Mouse (Mus musculus): ENCODE measurements around the gene Cdh20. TPM values are rescaled to one million over a fixed set of nuclear protein-coding genes. Genes with fewer than 3 reads are reported as not detected.

Gene Cdh20
- total and polyA plus RNA-seq, 3 experiments = not detected

DNA sequence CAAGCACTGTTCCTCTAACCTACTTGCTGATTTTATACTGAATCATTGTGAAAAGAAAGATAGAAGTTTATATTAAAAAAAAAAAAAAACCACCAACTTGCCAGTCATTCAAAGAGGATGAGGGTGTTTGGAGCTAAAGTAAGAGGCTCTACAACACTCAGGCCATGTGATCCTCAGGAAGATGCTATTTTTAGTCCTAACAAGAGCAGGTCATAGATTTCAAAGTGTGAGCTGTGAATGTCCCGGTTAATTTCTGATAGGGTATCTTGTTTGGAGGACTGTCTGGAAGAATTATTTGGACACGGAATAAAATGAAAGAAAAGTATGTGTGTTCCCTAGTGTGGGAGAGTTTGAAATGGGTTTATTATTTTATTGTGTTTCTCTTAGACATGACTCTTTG lies 49.2 kb downstream of the Cdh20 start:
- no peak overlapping the region for H3K4me2 ChIP-seq (ENCODE audit: insufficient read depth, low read depth, poor library complexity, severe bottlenecking)
- H3K9ac ChIP-seq (ENCODE audit: insufficient read depth, low read depth) = no peak overlapping the region
- no peaks in the 10 kb centered on the region for H3K27me3 ChIP-seq (replicated peaks)
- H3K4me3 ChIP-seq (replicated peaks in 1 of 3; ENCODE audit: low read depth in 2 of 3, low read length in 2 of 3, poor library complexity in 1 of 3) = no peak overlapping the region
- H3K79me2 ChIP-seq (replicated peaks; ENCODE audit: control insufficient read depth, extremely low read depth, insufficient read depth, poor library complexity, severe bottlenecking) = no peaks in the 10 kb centered on the region
- dilution Hi-C loops (cut with MboI; ENCODE audit: extremely low pct_ligation_motif_present, extremely low pct_unique_long_range_greater_than_20kb, low sequenced_read_pairs) (no loop called here), in situ Hi-C loops (cut with MboI; ENCODE audit: low pct_ligation_motif_present, low pct_unique_long_range_greater_than_20kb, low sequenced_read_pairs) (no loop called here)
- H3K4me1 ChIP-seq (ENCODE audit: control insufficient read depth in 1 of 2, insufficient read depth in 2 of 2) = no peaks in the 10 kb centered on the region
- TF ChIP-seq HCFC1 (IDR thresholded peaks at IDR 0.05; ENCODE audit: low read depth, low read length) = no peak
- TF ChIP-seq KAT2A (IDR thresholded peaks at IDR 0.05; ENCODE audit: insufficient replicate concordance, low read length) = no peak
- TF ChIP-seq EP300 (IDR thresholded peaks at IDR 0.05; ENCODE audit: low read length) = no peak
- no peak for TF ChIP-seq CHD1 (IDR thresholded peaks at IDR 0.05; ENCODE audit: low read depth, low read length)
- no peak for TF ChIP-seq BHLHE40 (IDR thresholded peaks at IDR 0.05; ENCODE audit: low read depth, low read length)
- no peak for TF ChIP-seq MEF2A (IDR thresholded peaks at IDR 0.05; ENCODE audit: borderline replicate concordance, low read depth, low read length)
- TF ChIP-seq USF1 (IDR thresholded peaks at IDR 0.05; ENCODE audit: low read depth, low read length) = no peak
- no peak for TF ChIP-seq MXI1 (IDR thresholded peaks at IDR 0.05; ENCODE audit: low read depth, low read length)
- TF ChIP-seq JUND (conservative IDR thresholded peaks at IDR 0.05; ENCODE audit: low read depth, low read length) = no peak
- TF ChIP-seq CTCF (conservative IDR thresholded peaks at IDR 0.05 in 1 of 2, IDR thresholded peaks at IDR 0.05 in 1 of 2; ENCODE audit: low read depth in 2 of 2, low read length in 2 of 2) = no peak
- TF ChIP-seq IRF4 (IDR thresholded peaks at IDR 0.05; ENCODE audit: low read depth, low read length) = no peak
- TF ChIP-seq SIN3A (IDR thresholded peaks at IDR 0.05; ENCODE audit: low read length) = no peak
- no peaks in the 10 kb centered on the region for H3K36me3 ChIP-seq (replicated peaks in 1 of 2; ENCODE audit: control insufficient read depth in 1 of 2, insufficient read depth in 1 of 2, low read length in 1 of 2)
- H3K9me3 ChIP-seq (replicated peaks; ENCODE audit: low read length) = peaks cover 19% of the 10 kb centered on the region
- DNase-seq (ENCODE audit: extremely low read depth) = no peak
- no peak overlapping the region for H3K27ac ChIP-seq (ENCODE audit: insufficient read depth, low read depth)

- peaks cover 27% of the 10 kb centered on the region for H3K9me3 ChIP-seq (replicated peaks; ENCODE audit: low read length)
Observed at GRCm38 (mm10) chr1:104828106-104828505, 59.8 kb downstream of the Cdh20 start.

More at GRCm38 (mm10) chr1:104828106-104828505, 59.8 kb downstream of the Cdh20 start:
- Histone ChIP-seq H3K79me2 (replicated peaks; ENCODE audit: control insufficient read depth, extremely low read depth, insufficient read depth, poor library complexity, severe bottlenecking) (no peaks in the 10 kb centered on the region), H3K4me3 (replicated peaks in 1 of 3; ENCODE audit: low read depth in 2 of 3, low read length in 2 of 3, poor library complexity in 1 of 3) (no peak overlapping the region), H3K4me1 (ENCODE audit: control insufficient read depth in 1 of 2, insufficient read depth in 2 of 2) (no peaks in the 10 kb centered on the region), H3K27me3 (replicated peaks) (no peaks in the 10 kb centered on the region), H3K9ac (ENCODE audit: insufficient read depth, low read depth) (no peak overlapping the region), H3K27ac (ENCODE audit: insufficient read depth, low read depth) (no peak overlapping the region), H3K36me3 (replicated peaks in 1 of 2; ENCODE audit: control insufficient read depth in 1 of 2, insufficient read depth in 1 of 2, low read length in 1 of 2) (no peaks in the 10 kb centered on the region), H3K4me2 (ENCODE audit: insufficient read depth, low read depth, poor library complexity, severe bottlenecking) (no peak overlapping the region)
- dilution Hi-C loops (cut with MboI; ENCODE audit: extremely low pct_ligation_motif_present, extremely low pct_unique_long_range_greater_than_20kb, low sequenced_read_pairs) = no loop called here
- no peak for DNase-seq (ENCODE audit: extremely low read depth)
- no peak for TF ChIP-seq ZMIZ1 (IDR thresholded peaks at IDR 0.05; ENCODE audit: low read depth, low read length)
- no peak for TF ChIP-seq POLR2AphosphoS2 (IDR thresholded peaks at IDR 0.05; ENCODE audit: low read depth, low read length)
- no peak for TF ChIP-seq CHD1 (IDR thresholded peaks at IDR 0.05; ENCODE audit: low read depth, low read length)
- TF ChIP-seq CTCF (conservative IDR thresholded peaks at IDR 0.05 in 1 of 2, IDR thresholded peaks at IDR 0.05 in 1 of 2; ENCODE audit: low read depth in 2 of 2, low read length in 2 of 2) = no peak
- no peak for TF ChIP-seq NELFE (IDR thresholded peaks at IDR 0.05; ENCODE audit: low read depth, low read length)
- in situ Hi-C loops (cut with MboI; ENCODE audit: low pct_ligation_motif_present, low pct_unique_long_range_greater_than_20kb, low sequenced_read_pairs) = no loop called here
